Mouse (Mus musculus): Measurements from ENCODE around the gene Tmem132e. TPM values are rescaled to one million over a fixed set of nuclear protein-coding genes. Genes with fewer than 3 reads are reported as not detected.

Tmem132e gene
- 10 to 100 TPM in 1 of 2 experiments, 1 to 10 TPM in 1; 9.5 to 11.6 TPM for total RNA-seq (2021)
- long read RNA-seq, experiment 1, full-length matches to known transcripts = 1 of 3 reads
- long read RNA-seq, experiment 1, partial matches to known transcripts = 1 of 3 reads
- long read RNA-seq, experiment 1, other reads (novel, unspliced or antisense) = 1 of 3 reads
- long read RNA-seq, experiment 2, full-length matches to known transcripts = 2 of 4 reads
- long read RNA-seq, experiment 2, partial matches to known transcripts = 0 of 4 reads
- long read RNA-seq, experiment 2, other reads (novel, unspliced or antisense) = 2 of 4 reads

- Histone ChIP-seq H3K4me3 (peak within 1 kb of the TSS; percentile 59), H3K27ac (peak within 1 kb of the TSS; percentile 75)
- peak; percentile 57 for TF ChIP-seq CTCF (conservative IDR thresholded peaks at IDR 0.05)
- peak in 1 of 2 experiments; percentile 17 for DNase-seq (ENCODE audit: low spot score in 2 of 2)
Observed at GRCm38 (mm10) chr11:82388371-82389313, at the start of gene Tmem132e. Gene Tmem132e (plus strand): TSS chr11:82388900.

- TF ChIP-seq CTCF (conservative IDR thresholded peaks at IDR 0.05) = no peak
- no peak for DNase-seq (ENCODE audit: low spot score in 2 of 2)
- no peak overlapping the region for H3K4me3 ChIP-seq
- no peak overlapping the region for H3K27ac ChIP-seq
Observed at GRCm38 (mm10) chr11:82339921-82340401, 48.7 kb upstream of the Tmem132e start.

DNA sequence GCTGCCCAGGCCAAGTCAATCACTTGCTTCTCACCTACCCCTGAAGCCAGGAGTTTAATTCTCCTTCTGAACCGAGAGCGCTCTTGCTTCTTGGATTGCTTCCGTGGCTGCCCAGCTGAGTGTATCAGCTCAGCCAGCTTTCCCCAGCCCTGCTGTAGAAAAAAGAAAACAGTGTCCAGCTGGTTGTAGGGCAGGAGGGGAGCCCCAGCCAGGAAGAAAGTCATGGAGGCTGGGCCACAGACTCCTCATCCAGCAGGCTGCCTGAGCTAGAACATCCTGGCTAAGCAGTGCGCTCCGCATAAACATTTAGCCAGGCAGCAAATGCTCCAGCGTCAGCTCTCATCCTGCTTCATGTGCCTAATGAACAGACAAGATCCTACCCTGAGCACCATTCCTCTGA is 48.3 kb upstream of the Tmem132e start:
- no peak for DNase-seq (ENCODE audit: low spot score in 2 of 2)
- TF ChIP-seq CTCF (conservative IDR thresholded peaks at IDR 0.05) = no peak
- no peak overlapping the region for H3K27ac ChIP-seq
- H3K4me3 ChIP-seq = no peak overlapping the region

- TF ChIP-seq CTCF (conservative IDR thresholded peaks at IDR 0.05) = no peak
- H3K27ac ChIP-seq = no peak overlapping the region
- no peak for DNase-seq (ENCODE audit: low spot score in 2 of 2)
- no peak overlapping the region for H3K4me3 ChIP-seq
Observed at GRCm38 (mm10) chr11:82340900-82341299, 47.8 kb upstream of the Tmem132e start.

GRCm38 (mm10) chr11:82351039-82351438 is 37.7 kb upstream of the Tmem132e start:
- no peak overlapping the region for H3K4me3 ChIP-seq
- TF ChIP-seq CTCF (conservative IDR thresholded peaks at IDR 0.05) = no peak
- no peak overlapping the region for H3K27ac ChIP-seq
- DNase-seq (ENCODE audit: low spot score in 2 of 2) = peak; percentile 32 to 61

DNA sequence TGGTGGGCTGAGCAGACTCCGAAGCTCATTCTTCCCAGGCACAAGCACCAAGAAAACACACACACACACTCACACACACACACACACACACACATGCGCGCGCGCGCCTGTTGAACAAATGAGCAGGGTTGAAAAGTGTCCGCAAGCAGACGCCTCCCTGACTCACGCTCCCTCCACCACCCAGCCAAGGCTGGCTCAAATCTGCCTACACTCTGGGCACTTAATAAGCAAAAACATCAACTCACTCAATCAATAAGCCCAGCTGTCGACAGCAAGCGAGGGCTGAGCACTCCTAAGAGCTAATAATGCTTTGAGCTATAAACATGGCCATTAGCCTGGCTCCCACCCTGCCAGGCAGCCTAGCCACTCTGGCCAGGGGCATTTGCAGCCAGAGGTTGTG is 18.5 kb upstream of the Tmem132e start:
- no peak for DNase-seq (ENCODE audit: low spot score in 2 of 2)
- Histone ChIP-seq H3K4me3 (no peak overlapping the region), H3K27ac (no peak overlapping the region)
- TF ChIP-seq CTCF (conservative IDR thresholded peaks at IDR 0.05) = no peak

DNA sequence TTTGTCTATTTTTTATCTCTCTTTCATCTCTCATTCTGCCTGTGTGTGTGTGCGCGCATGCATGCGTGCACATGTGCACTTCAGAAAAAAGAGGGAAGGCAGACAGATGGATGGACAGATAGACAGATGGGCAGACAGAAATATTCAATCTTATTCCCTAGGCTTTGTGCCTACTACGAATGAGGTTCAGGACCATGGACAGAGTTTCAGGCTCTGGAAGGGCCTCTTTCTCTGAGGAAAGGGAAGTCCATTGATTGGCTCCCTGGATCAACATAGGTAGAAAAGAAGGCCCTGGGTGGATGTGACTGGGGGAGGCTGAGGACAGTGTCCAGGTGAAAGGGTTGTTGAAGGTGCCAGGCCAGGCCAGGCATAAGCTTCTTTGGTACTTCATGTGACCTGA is 17.1 kb upstream of the Tmem132e start:
- Histone ChIP-seq H3K27ac (no peak overlapping the region), H3K4me3 (no peak overlapping the region)
- no peak for TF ChIP-seq CTCF (conservative IDR thresholded peaks at IDR 0.05)
- no peak for DNase-seq (ENCODE audit: low spot score in 2 of 2)

GRCm38 (mm10) chr11:82380606-82381202 is 8.0 kb upstream of the Tmem132e start:
- Histone ChIP-seq H3K4me3 (no peak overlapping the region), H3K27ac (no peak overlapping the region)
- no peak for DNase-seq (ENCODE audit: low spot score in 2 of 2)
- no peak for TF ChIP-seq CTCF (conservative IDR thresholded peaks at IDR 0.05)

GRCm38 (mm10) chr11:82386970-82387540 is 1.6 kb upstream of the Tmem132e start:
- H3K4me3 ChIP-seq = peak overlapping the region; percentile 59
- TF ChIP-seq CTCF (conservative IDR thresholded peaks at IDR 0.05) = peak; percentile 51
- peak overlapping the region; percentile 75 for H3K27ac ChIP-seq
- DNase-seq (ENCODE audit: low spot score in 2 of 2) = peak; percentile 69 to 72

GRCm38 (mm10) chr11:82387711-82388341 is 874 bp upstream of the Tmem132e start:
- DNase-seq (ENCODE audit: low spot score in 2 of 2) = peak in 1 of 2 experiments; percentile 13
- no peak for TF ChIP-seq CTCF (conservative IDR thresholded peaks at IDR 0.05)
- Histone ChIP-seq H3K4me3 (peak overlapping the region; percentile 59), H3K27ac (peak overlapping the region; percentile 75)

- H3K27ac ChIP-seq = peak overlapping the region; percentile 75
- DNase-seq (ENCODE audit: low spot score in 2 of 2) = peak in 1 of 2 experiments; percentile 27
Observed at GRCm38 (mm10) chr11:82389396-82390291, 944 bp downstream of the Tmem132e start.

More at GRCm38 (mm10) chr11:82389396-82390291, 944 bp downstream of the Tmem132e start:
- peak overlapping the region; percentile 59 for H3K4me3 ChIP-seq
- TF ChIP-seq CTCF (conservative IDR thresholded peaks at IDR 0.05) = no peak
